Mouse (Mus musculus) gastrocnemius, postnatal 4 days (tissue): ENCODE results near the gene Tns4. TPM values are rescaled to one million over a fixed set of nuclear protein-coding genes. Genes with fewer than 3 reads are reported as not detected.

Experiments
- DNase-seq, 2 experiments: peaks; one replicate each; pipeline ENCODE4 v3.0.0; 2021 to 2022; ENCODE audit warnings: low spot score in 2 of 2, mixed read lengths in 2 of 2
- total RNA-seq, 2 experiments: library from RNA; stranded (reverse); gene quantifications; 2 replicates each; pipeline ENCODE4 v1.2.3; 2021

Tns4 gene
- total RNA-seq, 2 experiments from 2014 or later = 0.13 TPM; not detected in 1

DNA sequence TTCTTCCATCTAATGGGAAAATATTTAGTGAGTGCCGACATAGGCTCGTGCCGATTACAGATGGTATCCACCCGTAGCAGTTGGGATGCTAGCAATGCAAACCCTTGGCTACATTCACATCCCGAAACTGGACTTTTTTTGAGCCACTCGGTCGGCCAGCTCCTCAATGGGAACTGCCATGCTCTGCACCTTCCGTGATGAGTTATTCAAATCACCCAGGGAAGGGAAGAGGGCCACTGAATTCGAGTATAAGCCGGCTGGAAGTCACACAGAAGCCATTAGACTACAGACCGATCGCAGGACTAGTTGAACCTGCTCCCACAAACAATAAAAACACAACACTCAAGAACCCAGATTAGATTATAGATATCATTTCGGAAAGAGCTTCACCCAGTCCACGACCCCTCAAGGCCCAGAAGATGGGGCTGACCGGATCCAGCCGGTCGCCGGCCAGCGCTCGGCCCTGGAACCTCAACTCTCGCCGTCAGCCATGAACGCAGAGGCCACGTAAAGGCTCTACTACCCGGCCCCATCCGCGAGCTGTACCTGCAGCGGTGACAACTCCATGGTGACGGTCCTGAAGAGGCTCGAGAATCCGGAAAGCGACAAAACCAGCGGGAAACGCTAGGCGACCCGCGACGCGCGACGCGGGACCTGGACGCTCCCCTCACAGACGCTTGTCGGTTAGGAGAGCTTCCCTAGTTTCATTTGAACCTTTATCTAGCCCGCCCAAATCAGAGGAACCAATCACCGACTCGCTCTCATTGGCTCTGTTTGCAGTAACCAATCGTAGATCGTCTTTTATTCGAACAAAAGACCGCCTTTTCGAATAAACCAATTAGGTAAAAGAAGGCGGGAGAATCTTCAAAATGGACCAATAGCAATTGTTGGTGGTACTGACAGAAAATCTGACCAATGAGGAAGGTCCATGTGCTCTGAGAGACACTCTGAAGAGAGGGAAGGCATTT is 65.3 kb downstream of the Tns4 start, which contains the start of gene Top2a:
TSS of gene Top2a (minus strand) at position 690 of the 968 bp plus-strand sequence.
- peak; percentile 68 to 79 for DNase-seq

DNA sequence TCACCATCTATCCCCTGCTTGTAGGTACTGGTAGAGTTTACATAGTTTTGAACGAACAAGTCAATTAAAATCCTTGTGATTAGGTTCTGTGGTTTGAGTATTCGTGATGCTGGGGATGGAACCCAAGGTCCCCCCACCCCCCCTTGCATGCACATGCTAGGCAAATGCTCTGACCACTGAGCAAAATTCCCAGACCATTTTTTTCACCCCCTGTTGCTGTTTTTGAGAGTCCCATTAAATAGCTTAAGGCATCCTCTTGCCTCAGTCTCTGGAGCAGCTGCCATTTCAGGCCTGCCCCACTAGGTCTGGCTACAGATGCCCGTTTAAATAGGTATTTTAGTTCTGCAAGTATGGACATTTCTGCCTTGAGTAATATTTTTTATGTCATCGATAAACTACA is 66.0 kb downstream of the Tns4 start:
- no peak for DNase-seq

DNA sequence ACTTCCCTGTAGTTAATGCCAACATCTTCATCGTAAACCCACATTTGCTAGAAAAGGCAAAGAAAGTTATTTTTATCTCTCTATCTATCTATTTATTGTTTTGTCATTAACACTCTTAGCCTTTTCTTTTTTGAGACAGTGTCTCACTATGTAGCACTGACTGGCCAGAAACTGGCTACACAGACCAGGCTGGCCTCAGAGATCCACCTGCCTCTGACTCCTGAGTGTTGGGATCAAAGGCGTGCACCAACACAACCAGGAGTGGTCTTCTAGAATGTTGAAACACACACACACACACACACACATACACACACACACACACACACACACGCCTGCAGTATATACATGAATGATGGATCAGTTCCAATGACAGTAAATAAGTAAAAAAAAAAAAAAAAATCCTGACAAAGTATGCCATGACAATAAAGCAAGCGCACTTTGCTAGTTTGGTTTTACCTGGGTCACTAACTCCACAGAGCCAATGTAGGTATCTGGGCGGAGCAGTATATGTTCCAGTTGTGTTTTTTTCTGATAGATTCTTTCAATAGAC is 66.6 kb downstream of the Tns4 start:
- DNase-seq = no peak

DNA sequence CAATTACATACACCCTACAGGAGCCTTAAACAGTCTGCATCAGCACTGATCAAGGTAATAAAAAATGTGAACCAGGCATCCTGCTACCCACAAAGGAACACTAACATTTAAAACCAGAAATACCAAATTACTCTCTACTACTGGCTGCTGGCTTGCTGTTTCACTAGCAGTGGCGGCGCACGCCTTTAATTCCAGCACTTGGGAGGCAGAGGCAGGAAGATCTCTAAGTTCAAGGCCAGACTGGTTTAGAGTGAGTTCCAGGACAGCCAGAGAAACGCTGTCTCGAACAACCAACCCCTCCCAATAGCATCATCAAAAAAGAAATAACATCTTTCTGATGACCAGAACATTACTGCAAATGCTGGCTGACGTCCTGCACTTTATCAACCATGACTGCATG is 69.3 kb downstream of the Tns4 start:
- DNase-seq = no peak

Other genes with a start within 250 kb of the Tns4 start
- 10 to 100 TPM in 1 of 2 experiments, 1 to 10 TPM in 1; 8.3 to 11.0 TPM for gene Wipf2, start 225.7 kb downstream of the Tns4 start, total RNA-seq
- gene Cdc6, start 181.5 kb downstream of the Tns4 start, total RNA-seq = 1 to 10 TPM; 6.8 to 7.5 TPM
- gene Rara, start 161.5 kb downstream of the Tns4 start, total RNA-seq = 10 to 100 TPM; 44.6 to 45.9 TPM
- gene Gjd3, start 106.3 kb downstream of the Tns4 start, total RNA-seq = under 1 TPM in 1 of 2 experiments, not detected in 1; 0.69 TPM
- gene Top2a, start 65.1 kb downstream of the Tns4 start, total RNA-seq = 10 to 100 TPM; 86.4 to 96.2 TPM
- gene Igfbp4, start 48.1 kb downstream of the Tns4 start, total RNA-seq = 100 to 1,000 TPM; 317 to 355 TPM
- gene Ccr7, start 65.8 kb upstream of the Tns4 start, total RNA-seq = under 1 TPM; 0.12 to 0.18 TPM
- gene Smarce1, start 141.7 kb upstream of the Tns4 start, total RNA-seq = 10 to 100 TPM; 92.4 to 98.6 TPM
- gene Krt222, start 154.8 kb upstream of the Tns4 start, total RNA-seq = 1 to 10 TPM; 2.0 to 2.6 TPM
- not detected for gene Krt24, start 196.0 kb upstream of the Tns4 start, total RNA-seq
- under 1 TPM in 1 of 2 experiments, not detected in 1; 0.21 TPM for gene Krt25, start 233.6 kb upstream of the Tns4 start, total RNA-seq
- not detected for gene Krt26, start 248.7 kb upstream of the Tns4 start, total RNA-seq